Mouse (Mus musculus) mesoderm, embryonic 11.5 days (tissue): ENCODE results near the gene Xkr8.
A peak's percentile ranks its signal among the peaks of the same experiment; 100 is the strongest.
"Not testable (repeated sequence)": the region's sequence is repeated elsewhere in the genome, so short reads cannot be mapped to it uniquely, and the experiment has no call there.

ENCODE experiments used
- DNase-seq: peaks from one replicate; pipeline ENCODE4 v3.0.0-alpha.2; 2012; ENCODE audit warnings: low read depth, low spot score

The Xkr8 gene

GRCm38 (mm10) chr4:132737154-132737553 lies 4.8 kb upstream of the Xkr8 start:
- DNase-seq = not testable (repeated sequence)

GRCm38 (mm10) chr4:132735894-132736293 lies 3.5 kb upstream of the Xkr8 start:
- no peak for DNase-seq

- no peak for DNase-seq
These were observed 3.0 kb upstream of the Xkr8 start for GRCm38 (mm10) chr4:132735389-132735788.

GRCm38 (mm10) chr4:132734766-132735165 lies 2.4 kb upstream of the Xkr8 start:
- no peak for DNase-seq

GRCm38 (mm10) chr4:132733071-132733770 lies 875 bp upstream of the Xkr8 start:
- DNase-seq = no peak

GRCm38 (mm10) chr4:132731616-132732015 lies 730 bp downstream of the Xkr8 start:
- no peak for DNase-seq

GRCm38 (mm10) chr4:132728233-132728632 lies 4.1 kb downstream of the Xkr8 start:
- no peak for DNase-seq

- no peak for DNase-seq
These were observed 14.1 kb downstream of the Xkr8 start for GRCm38 (mm10) chr4:132718251-132718650.

- no peak for DNase-seq
These were observed 19.2 kb downstream of the Xkr8 start for GRCm38 (mm10) chr4:132713181-132713580.

- no peak for DNase-seq
These were observed 25.5 kb downstream of the Xkr8 start for GRCm38 (mm10) chr4:132706885-132707284.

- DNase-seq = no peak
These were observed 30.3 kb downstream of the Xkr8 start for GRCm38 (mm10) chr4:132702076-132702475.

GRCm38 (mm10) chr4:132693366-132693765 lies 39.0 kb downstream of the Xkr8 start:
- DNase-seq = no peak

GRCm38 (mm10) chr4:132689634-132690033 lies 42.7 kb downstream of the Xkr8 start:
- no peak for DNase-seq

GRCm38 (mm10) chr4:132676771-132677539 lies 55.4 kb downstream of the Xkr8 start:
- DNase-seq = peak; percentile 6
